ENCODE assay signal across 12 mouse cellular contexts in the genomic region with DNA sequence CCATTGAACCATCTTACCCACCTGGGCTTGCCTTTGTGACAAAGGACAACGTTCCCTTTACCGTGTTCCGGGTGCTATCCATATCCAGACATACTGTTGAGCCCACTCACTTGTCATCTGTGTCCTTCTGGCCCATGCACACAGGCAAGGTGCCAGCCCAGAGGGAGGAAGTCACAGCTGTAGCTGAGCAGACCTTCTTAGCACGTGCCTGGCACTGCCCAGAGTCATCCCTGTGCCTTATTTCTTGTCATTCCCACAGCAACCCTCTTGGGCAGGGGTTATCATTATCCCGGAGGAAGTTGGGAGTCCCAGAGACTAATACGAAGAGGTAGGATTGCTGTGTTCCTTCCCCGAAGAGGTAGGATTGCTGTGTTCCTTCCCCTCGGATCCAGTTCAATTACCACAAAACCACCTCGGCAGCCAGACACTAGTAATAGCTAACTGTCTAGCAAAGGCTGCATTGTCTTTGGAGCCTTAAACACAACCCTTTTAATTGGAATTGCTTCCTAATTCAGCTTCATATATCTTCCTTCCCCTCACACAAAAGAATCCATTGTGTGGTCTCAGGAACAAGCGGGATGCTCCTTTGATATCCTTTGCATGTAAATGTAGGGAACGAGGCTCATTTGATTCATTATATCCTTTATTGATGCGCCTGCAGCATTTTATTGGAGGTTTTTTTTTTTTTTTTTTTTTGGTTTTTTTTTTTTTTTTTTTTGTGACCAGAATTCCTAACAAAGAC. TPM values are rescaled to one million over a fixed set of nuclear protein-coding genes. Genes with fewer than 3 reads are reported as not detected.
A peak's percentile ranks its signal among the peaks of the same experiment; 100 is the strongest.
DNase-seq lines count a peak whose midpoint lies in the region; ATAC-seq lines count a peak whose summit lies in the region.
"Had no signal": no experiment of that assay in that cellular context is flagged by ENCODE, and none has a peak within 500 bp of the region (broad histone marks: within the 10 kb centered on the region; RNA-seq: fewer than 3 reads in every experiment).

No protein-coding gene starts in this region.

- DNase-seq in forebrain, embryonic 10.5 days (ENCODE audit: extremely low spot score, low spot score), result no peak
- DNase-seq in right cerebral cortex, postnatal 10 days (ENCODE audit: low spot score in 2 of 2), result peak; percentile 34 to 37
- DNase-seq in right cerebral cortex, postnatal 25 days, result no peak
- no peak for DNase-seq in urinary bladder, adult 2 months (ENCODE audit: low spot score)
- no peak for DNase-seq in frontal cortex, postnatal 25 days (ENCODE audit: low spot score in 2 of 2)
- DNase-seq in embryo, embryonic 9.5 days (ENCODE audit: extremely low spot score), result no peak
- DNase-seq: adrenal gland, postnatal 36 days; cerebellum, postnatal 36 days; liver, embryonic 13.5 days had no signal

- H3K27ac ChIP-seq in forebrain, embryonic 10.5 days, result 0 out of 2 replicates have a peak overlapping the region, but pooled peaks have one; percentile 41
- H3K27ac ChIP-seq in forebrain, embryonic 12.5 days, result no peak overlapping the region
- H3K27ac ChIP-seq in midbrain, embryonic 12.5 days (replicated peaks), result 0 out of 2 replicates have a peak overlapping the region, but pooled peaks have one; percentile 3
- H3K27ac ChIP-seq: liver, embryonic 13.5 days had no signal

- no peak overlapping the region for H3K9ac ChIP-seq in forebrain, embryonic 12.5 days
- H3K9ac ChIP-seq in midbrain, embryonic 12.5 days (replicated peaks), result no peak overlapping the region
- H3K9ac ChIP-seq: liver, embryonic 13.5 days had no signal

- ATAC-seq in forebrain, embryonic 12.5 days (ENCODE audit: low FRiP score), result no peak
- ATAC-seq in midbrain, embryonic 12.5 days (ENCODE audit: low FRiP score, low read depth), result no peak

- H3K9me3 ChIP-seq in forebrain, embryonic 10.5 days, result peaks cover 7% of the 10 kb centered on the region; the same call in 1 of the 2 replicates
- H3K9me3 ChIP-seq in forebrain, embryonic 12.5 days, result 0 out of 2 replicates have a peak, but pooled peaks cover 7% of the 10 kb centered on the region
- no peaks in the 10 kb centered on the region for H3K9me3 ChIP-seq in midbrain, embryonic 12.5 days

- no peaks in the 10 kb centered on the region for H3K36me3 ChIP-seq in forebrain, embryonic 10.5 days (replicated peaks)
- H3K36me3 ChIP-seq in forebrain, embryonic 12.5 days (replicated peaks), result no peaks in the 10 kb centered on the region
- H3K36me3 ChIP-seq in midbrain, embryonic 12.5 days, result no peaks in the 10 kb centered on the region
- H3K36me3 ChIP-seq: liver, embryonic 13.5 days had no signal

- H3K4me2 ChIP-seq in forebrain, embryonic 12.5 days, result no peak overlapping the region
- no peak overlapping the region for H3K4me2 ChIP-seq in midbrain, embryonic 12.5 days (replicated peaks)
- H3K4me2 ChIP-seq: liver, embryonic 13.5 days had no signal

- WGBS in forebrain, embryonic 10.5 days, result 58% methylated on average over 12 of the region's 12 CpGs
- WGBS in forebrain, embryonic 12.5 days, result 42% methylated on average over 12 of the region's 12 CpGs
- 64% methylated on average over 12 of the region's 12 CpGs for WGBS in midbrain, embryonic 12.5 days

- no peak overlapping the region for H3K4me3 ChIP-seq in forebrain, embryonic 10.5 days
- H3K4me3 ChIP-seq in forebrain, embryonic 12.5 days (replicated peaks), result no peak overlapping the region
- H3K4me3 ChIP-seq in midbrain, embryonic 12.5 days, result no peak overlapping the region
- H3K4me3 ChIP-seq: erythroblast, embryonic 14.5 days; liver, embryonic 13.5 days had no signal

- peaks cover 14% of the 10 kb centered on the region; the same call in 1 of the 2 replicates for H3K4me1 ChIP-seq in forebrain, embryonic 10.5 days
- H3K4me1 ChIP-seq in forebrain, embryonic 12.5 days, result peaks cover 12% of the 10 kb centered on the region; the same call in 1 of the 2 replicates
- peaks cover 2% of the 10 kb centered on the region; the same call in 1 of the 2 replicates for H3K4me1 ChIP-seq in midbrain, embryonic 12.5 days
- H3K4me1 ChIP-seq: liver, embryonic 13.5 days had no signal

- H3K27me3 ChIP-seq in forebrain, embryonic 10.5 days (ENCODE audit: poor library complexity, severe bottlenecking), result no peaks in the 10 kb centered on the region
- H3K27me3 ChIP-seq in forebrain, embryonic 12.5 days, result no peaks in the 10 kb centered on the region
- H3K27me3 ChIP-seq in midbrain, embryonic 12.5 days, result no peaks in the 10 kb centered on the region
- H3K27me3 ChIP-seq: liver, embryonic 13.5 days had no signal

RNA-seq across cellular contexts. Expression of a gene that starts 30.0 kb away (rescaled TPM):
- 4.9 and 5.6 TPM in 2 replicates for polyA plus RNA-seq in forebrain, embryonic 10.5 days (2016; fragmentation: Nextera tagmentation; extraction: Ambion mirVana)
- 24.7 and 25.5 TPM in 2 replicates for polyA plus RNA-seq in forebrain, embryonic 12.5 days (2016; fragmentation: Nextera tagmentation; extraction: Ambion mirVana)
- 30.5 and 32.6 TPM in 2 replicates for polyA plus RNA-seq in midbrain, embryonic 12.5 days (2016; fragmentation: Nextera tagmentation; extraction: Ambion mirVana)
- 15.3 and 19.0 TPM in 2 replicates for polyA plus RNA-seq in urinary bladder, adult 2 months (2012; rRNA removed)
- polyA plus RNA-seq: erythroblast, embryonic 14.5 days had no signal

Comparison
In these comparisons a context has a peak if more than half of its experiments do, and no peak if none do; other contexts are left out.
1. DNase-seq: peak in right cerebral cortex, postnatal 10 days (2 of 2); none in forebrain, embryonic 10.5 days (single experiment), right cerebral cortex, postnatal 25 days (single experiment), urinary bladder, adult 2 months (single experiment), frontal cortex, postnatal 25 days (0 of 2) and embryo, embryonic 9.5 days (single experiment).